Mouse (Mus musculus): ENCODE measurements around the gene Ptges2. TPM values are rescaled to one million over a fixed set of nuclear protein-coding genes. Genes with fewer than 3 reads are reported as not detected.

Gene Ptges2
- polyA plus RNA-seq, 1 experiment from 2014 or later, result 14.1 TPM

DNA sequence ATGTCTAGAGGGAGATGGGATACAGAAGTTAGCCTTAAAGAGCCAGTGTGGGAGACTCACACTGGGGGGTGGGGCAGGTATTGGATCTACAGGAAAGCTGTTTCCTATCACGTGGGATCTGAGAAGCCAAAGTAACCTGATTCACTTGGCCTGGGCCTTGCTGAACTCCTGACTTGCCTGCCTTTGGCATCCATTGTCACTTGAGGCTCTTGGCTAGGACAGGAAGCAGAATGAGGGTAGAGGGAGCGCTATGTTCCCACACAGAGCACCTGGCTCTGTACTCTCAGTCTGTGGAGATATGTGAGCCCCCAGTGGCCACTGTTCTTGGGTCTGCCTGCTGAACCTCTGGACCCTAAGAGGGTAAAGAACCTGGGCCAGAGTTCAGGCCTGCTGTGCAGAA lies 20.9 kb downstream of the Ptges2 start:
- 77% methylated on average over 2 of the region's 2 CpGs for WGBS (ENCODE audit: insufficient replicate concordance)
- peaks cover 76% of the 10 kb centered on the region for H3K36me3 ChIP-seq
- DNase-seq, result no peak

DNA sequence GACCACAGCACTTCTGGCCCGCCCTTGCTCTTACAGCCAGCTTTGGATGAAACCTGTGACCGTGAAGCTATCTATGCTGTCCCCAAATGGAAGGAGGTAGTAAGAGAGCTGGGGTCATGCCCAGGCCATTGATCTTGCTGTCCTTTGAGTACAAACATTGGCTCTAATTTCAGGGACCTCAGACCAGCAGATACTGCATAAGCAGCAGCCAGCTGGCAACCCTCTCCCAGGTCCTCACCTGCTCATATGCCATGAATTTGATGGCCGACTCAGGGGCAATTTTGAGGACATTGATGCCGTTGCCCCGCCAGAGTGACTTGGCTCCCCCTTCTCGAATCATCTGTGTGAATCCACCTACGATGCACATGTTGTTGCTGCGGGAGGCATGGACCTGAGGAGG lies 21.8 kb downstream of the Ptges2 start:
- Histone ChIP-seq H3K4me2 (no peak overlapping the region), H3K4me1 (replicated peaks) (peaks cover 19% of the 10 kb centered on the region), H3K36me3 (peaks cover 76% of the 10 kb centered on the region), H3K27me3 (no peaks in the 10 kb centered on the region), H3K27ac (no peak overlapping the region), H3K4me3 (replicated peaks) (no peak overlapping the region), H3K9ac (no peak overlapping the region), H3K9me3 (replicated peaks) (no peaks in the 10 kb centered on the region)
- ATAC-seq (ENCODE audit: low read depth) (no peak), DNase-seq (no peak)
- 79% methylated on average over 8 of the region's 8 CpGs for WGBS (ENCODE audit: insufficient replicate concordance)

More for the DNA sequence above, 20.9 kb downstream of the Ptges2 start:
- Histone ChIP-seq H3K4me2 (no peak overlapping the region), H3K4me1 (replicated peaks) (peaks cover 10% of the 10 kb centered on the region), H3K27me3 (no peaks in the 10 kb centered on the region), H3K9me3 (replicated peaks) (no peaks in the 10 kb centered on the region), H3K27ac (no peak overlapping the region), H3K9ac (no peak overlapping the region), H3K4me3 (replicated peaks) (no peak overlapping the region)
- ATAC-seq (ENCODE audit: low read depth), result no peak

- Histone ChIP-seq H3K9ac (no peak overlapping the region), H3K4me3 (replicated peaks) (no peak overlapping the region), H3K9me3 (replicated peaks) (no peaks in the 10 kb centered on the region), H3K27me3 (no peaks in the 10 kb centered on the region), H3K4me1 (replicated peaks) (peaks cover 25% of the 10 kb centered on the region), H3K27ac (peak overlapping the region; percentile 72), H3K4me2 (no peak overlapping the region), H3K36me3 (peaks cover 75% of the 10 kb centered on the region)
- peak; percentile 30; the same call in 1 of the 2 replicates for ATAC-seq (ENCODE audit: low read depth)
- DNase-seq, result no peak
- 76% methylated on average over 12 of the region's 12 CpGs for WGBS (ENCODE audit: insufficient replicate concordance)
Observed at GRCm38 (mm10) chr2:32418430-32419151, 22.9 kb downstream of the Ptges2 start.

GRCm38 (mm10) chr2:32419359-32419758 lies 23.7 kb downstream of the Ptges2 start:
- Histone ChIP-seq H3K9ac (no peak overlapping the region), H3K36me3 (peaks cover 67% of the 10 kb centered on the region), H3K4me3 (replicated peaks) (no peak overlapping the region), H3K4me1 (replicated peaks) (peaks cover 32% of the 10 kb centered on the region), H3K27me3 (no peaks in the 10 kb centered on the region), H3K9me3 (replicated peaks) (no peaks in the 10 kb centered on the region), H3K4me2 (no peak overlapping the region), H3K27ac (peak overlapping the region; percentile 72)
- WGBS (ENCODE audit: insufficient replicate concordance), result 82% methylated on average over 3 of the region's 3 CpGs
- ATAC-seq (ENCODE audit: low read depth) (peak; percentile 54), DNase-seq (no peak)

DNA sequence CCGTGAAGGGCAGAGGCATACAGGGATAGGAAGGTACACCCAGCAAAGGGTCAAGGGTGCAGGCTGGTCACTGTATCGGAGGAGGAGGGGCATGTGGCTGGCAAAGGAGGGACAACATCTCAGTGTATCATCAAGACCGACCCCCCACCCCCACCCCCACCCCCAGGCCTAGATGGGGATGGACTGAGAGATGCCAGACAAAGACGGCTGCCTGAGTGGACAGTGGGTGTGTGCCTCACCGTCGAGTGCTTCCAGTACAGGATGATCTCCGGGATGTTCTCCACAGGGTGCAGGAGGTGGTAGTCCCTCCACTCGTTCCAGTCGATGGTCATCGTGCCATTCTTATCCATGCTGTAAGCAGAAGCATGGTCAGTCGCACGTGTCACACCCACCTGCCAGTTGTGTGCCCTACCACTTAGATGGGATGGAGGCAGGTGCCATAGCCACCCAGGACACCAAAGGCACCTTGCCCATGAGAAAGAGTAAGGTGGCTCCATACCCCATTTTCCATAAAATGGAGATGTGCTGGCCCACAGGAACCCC lies 24.4 kb downstream of the Ptges2 start:
- DNase-seq (no peak), ATAC-seq (ENCODE audit: low read depth) (no peak)
- H3K9me3 ChIP-seq (replicated peaks), result no peaks in the 10 kb centered on the region
- no peak overlapping the region for H3K4me3 ChIP-seq (replicated peaks)
- peaks cover 61% of the 10 kb centered on the region for H3K36me3 ChIP-seq
- no peak overlapping the region for H3K4me2 ChIP-seq
- H3K9ac ChIP-seq, result no peak overlapping the region
- no peak overlapping the region for H3K27ac ChIP-seq
- 79% methylated on average over 12 of the region's 12 CpGs for WGBS (ENCODE audit: insufficient replicate concordance)
- H3K4me1 ChIP-seq (replicated peaks), result peaks cover 40% of the 10 kb centered on the region
- no peaks in the 10 kb centered on the region for H3K27me3 ChIP-seq

- H3K27me3 ChIP-seq, result no peaks in the 10 kb centered on the region
- H3K4me2 ChIP-seq, result no peak overlapping the region
- H3K36me3 ChIP-seq, result peaks cover 56% of the 10 kb centered on the region
- ATAC-seq (ENCODE audit: low read depth) (no peak), DNase-seq (no peak)
- H3K4me3 ChIP-seq (replicated peaks), result no peak overlapping the region
- 77% methylated on average over 6 of the region's 6 CpGs for WGBS (ENCODE audit: insufficient replicate concordance)
- H3K4me1 ChIP-seq (replicated peaks), result peaks cover 45% of the 10 kb centered on the region
- no peak overlapping the region for H3K9ac ChIP-seq
- no peaks in the 10 kb centered on the region for H3K9me3 ChIP-seq (replicated peaks)
- no peak overlapping the region for H3K27ac ChIP-seq
Observed at GRCm38 (mm10) chr2:32420647-32421046, 25.0 kb downstream of the Ptges2 start.

DNA sequence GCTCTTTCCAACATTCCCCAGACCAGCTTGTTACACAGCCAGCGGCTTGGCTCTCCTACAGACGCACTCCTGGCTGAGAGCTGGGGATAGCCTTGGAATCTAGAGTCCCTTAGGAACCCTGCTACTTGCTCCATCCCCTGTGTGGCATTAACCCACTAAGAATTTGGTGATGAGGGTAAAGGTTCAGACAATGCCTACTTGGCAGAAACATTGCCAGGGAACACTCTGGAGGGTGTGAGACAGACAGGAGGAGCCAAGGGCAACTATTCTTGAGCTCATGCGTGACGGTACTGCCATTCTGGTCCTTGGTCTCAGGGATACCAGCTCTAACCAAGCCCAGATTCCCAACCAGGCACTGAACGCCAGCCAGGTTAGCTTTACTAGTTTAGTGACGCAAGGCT lies 26.2 kb downstream of the Ptges2 start:
- no peaks in the 10 kb centered on the region for H3K27me3 ChIP-seq
- no peak overlapping the region for H3K4me3 ChIP-seq (replicated peaks)
- 84% methylated on average over 6 of the region's 6 CpGs for WGBS (ENCODE audit: insufficient replicate concordance)
- peaks cover 44% of the 10 kb centered on the region for H3K36me3 ChIP-seq
- H3K9ac ChIP-seq, result no peak overlapping the region
- ATAC-seq (ENCODE audit: low read depth), result no peak
- DNase-seq, result no peak
- no peak overlapping the region for H3K27ac ChIP-seq
- H3K4me2 ChIP-seq, result no peak overlapping the region
- H3K4me1 ChIP-seq (replicated peaks), result peaks cover 50% of the 10 kb centered on the region
- H3K9me3 ChIP-seq (replicated peaks), result no peaks in the 10 kb centered on the region

- ATAC-seq (ENCODE audit: low read depth) (peak; percentile 81), DNase-seq (peak; percentile 47)
- peak overlapping the region; percentile 52 for H3K27ac ChIP-seq
- H3K36me3 ChIP-seq, result peaks cover 25% of the 10 kb centered on the region
- peak overlapping the region; percentile 66 for H3K4me2 ChIP-seq
- no peaks in the 10 kb centered on the region for H3K27me3 ChIP-seq
- no peaks in the 10 kb centered on the region for H3K9me3 ChIP-seq (replicated peaks)
- H3K4me3 ChIP-seq (replicated peaks), result peak overlapping the region; percentile 45
- 11% methylated on average over 14 of the region's 14 CpGs for WGBS (ENCODE audit: insufficient replicate concordance)
- H3K4me1 ChIP-seq (replicated peaks), result peaks cover 68% of the 10 kb centered on the region
- peak overlapping the region; percentile 63 for H3K9ac ChIP-seq
Observed at GRCm38 (mm10) chr2:32423481-32424331, 28.0 kb downstream of the Ptges2 start.

DNA sequence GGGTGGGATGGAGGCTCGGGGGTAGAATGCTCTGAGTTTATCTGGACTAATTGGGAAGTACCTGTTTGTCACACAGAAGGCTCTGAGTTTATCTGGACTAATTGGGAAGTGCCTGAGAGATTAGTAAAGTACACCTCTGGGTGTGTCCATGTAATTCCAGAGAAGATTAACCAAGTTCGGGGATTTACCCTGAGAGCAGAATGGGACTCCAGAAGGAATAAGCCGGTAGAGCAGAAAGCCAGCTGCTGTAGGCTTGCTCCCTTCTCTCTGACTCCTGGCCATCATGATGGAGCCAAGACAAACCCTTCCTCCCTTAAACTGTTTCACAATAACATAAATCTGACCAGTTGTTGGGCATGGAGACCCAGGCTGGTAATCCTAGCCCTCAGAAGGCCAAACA lies 29.1 kb downstream of the Ptges2 start:
- Histone ChIP-seq H3K4me3 (replicated peaks) (no peak overlapping the region), H3K36me3 (peaks cover 15% of the 10 kb centered on the region), H3K9me3 (replicated peaks) (no peaks in the 10 kb centered on the region), H3K27ac (peak overlapping the region; percentile 77), H3K9ac (no peak overlapping the region), H3K27me3 (no peaks in the 10 kb centered on the region), H3K4me2 (peak overlapping the region; percentile 66; the same call in 1 of the 2 replicates), H3K4me1 (replicated peaks) (peaks cover 79% of the 10 kb centered on the region)
- WGBS (ENCODE audit: insufficient replicate concordance), result 47% methylated on average over 3 of the region's 3 CpGs
- DNase-seq, result no peak
- no peak for ATAC-seq (ENCODE audit: low read depth)

DNA sequence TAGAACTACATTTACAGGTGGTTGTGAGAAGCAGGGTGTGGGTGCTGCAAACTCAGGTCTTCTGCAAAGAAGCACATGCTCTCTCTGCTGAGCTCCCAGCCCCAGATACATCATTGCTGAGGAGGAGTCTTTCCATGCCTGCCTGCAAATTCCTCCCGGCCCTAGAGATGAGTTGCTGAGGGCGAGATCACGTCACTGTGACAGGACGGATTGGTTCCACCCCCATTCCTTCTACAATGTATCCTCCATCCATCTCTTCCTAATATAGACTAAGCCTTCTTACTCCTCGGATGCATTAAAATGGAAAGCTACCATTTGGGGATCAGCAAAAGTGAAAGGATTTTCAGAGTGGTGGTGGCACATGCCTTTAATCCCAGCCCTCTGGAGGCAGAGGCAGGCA lies 29.9 kb downstream of the Ptges2 start:
- H3K27ac ChIP-seq, result no peak overlapping the region
- H3K9me3 ChIP-seq (replicated peaks), result no peaks in the 10 kb centered on the region
- no peak for ATAC-seq (ENCODE audit: low read depth)
- DNase-seq, result no peak
- H3K4me3 ChIP-seq (replicated peaks), result no peak overlapping the region
- H3K4me1 ChIP-seq (replicated peaks), result peaks cover 84% of the 10 kb centered on the region
- no peak overlapping the region for H3K4me2 ChIP-seq
- no peaks in the 10 kb centered on the region for H3K27me3 ChIP-seq
- WGBS (ENCODE audit: insufficient replicate concordance), result 83% methylated on average over 5 of the region's 5 CpGs
- H3K9ac ChIP-seq, result no peak overlapping the region
- H3K36me3 ChIP-seq, result peaks cover 7% of the 10 kb centered on the region

- no peaks in the 10 kb centered on the region for H3K27me3 ChIP-seq
- no peak overlapping the region for H3K4me2 ChIP-seq
- DNase-seq (no peak), ATAC-seq (ENCODE audit: low read depth) (no peak)
- H3K27ac ChIP-seq, result peak overlapping the region; percentile 9; the same call in 1 of the 2 replicates
- no peak overlapping the region for H3K4me3 ChIP-seq (replicated peaks)
- no peaks in the 10 kb centered on the region for H3K9me3 ChIP-seq (replicated peaks)
- H3K9ac ChIP-seq, result no peak overlapping the region
- WGBS (ENCODE audit: insufficient replicate concordance), result 78% methylated on average over 1 of the region's 1 CpGs
- H3K4me1 ChIP-seq (replicated peaks), result peaks cover 86% of the 10 kb centered on the region
- H3K36me3 ChIP-seq, result peaks cover 1% of the 10 kb centered on the region; the same call in 1 of the 2 replicates
Observed at GRCm38 (mm10) chr2:32426141-32426540, 30.4 kb downstream of the Ptges2 start.
